Mouse (Mus musculus) spleen, postnatal 10 days (tissue): ENCODE measurements around the gene Cd79a.

Source experiments
- DNase-seq, 2 experiments: peaks; one replicate each; pipeline ENCODE4 v3.0.0; 2021 to 2022; ENCODE audit warnings: low spot score in 2 of 2

The Cd79a gene

GRCm38 (mm10) chr7:24897224-24897623 is at the start of gene Cd79a:
TSS of gene Cd79a (plus strand) at chr7:24897381.
- DNase-seq, result peak in 1 of 2 experiments; percentile 82

- no peak for DNase-seq
Measured at GRCm38 (mm10) chr7:24850162-24850561, 47.0 kb upstream of the Cd79a start.

GRCm38 (mm10) chr7:24850899-24851303 is 46.3 kb upstream of the Cd79a start:
- DNase-seq, result peak; percentile 31 to 41

- DNase-seq, result peak; percentile 19 to 50
Measured at GRCm38 (mm10) chr7:24851596-24852325, 45.4 kb upstream of the Cd79a start.

GRCm38 (mm10) chr7:24852557-24853232 is 44.5 kb upstream of the Cd79a start:
- peak; percentile 58 to 76 for DNase-seq

GRCm38 (mm10) chr7:24853233-24853563 is 44.0 kb upstream of the Cd79a start:
- DNase-seq, result no peak

GRCm38 (mm10) chr7:24853695-24854094 is 43.5 kb upstream of the Cd79a start:
- DNase-seq, result peak; percentile 22 to 43

- DNase-seq, result no peak
Measured at GRCm38 (mm10) chr7:24856460-24857120, 40.6 kb upstream of the Cd79a start.

GRCm38 (mm10) chr7:24859234-24859633 is 37.9 kb upstream of the Cd79a start:
- peak; percentile 45 to 73 for DNase-seq

GRCm38 (mm10) chr7:24861913-24862312 is 35.3 kb upstream of the Cd79a start, which contains the start of gene Gm9844:
TSS of gene Gm9844 (plus strand) at chr7:24862213.
- DNase-seq, result no peak

GRCm38 (mm10) chr7:24862853-24863252 is 34.3 kb upstream of the Cd79a start:
- no peak for DNase-seq

GRCm38 (mm10) chr7:24864156-24864555 is 33.0 kb upstream of the Cd79a start:
- DNase-seq, result no peak

GRCm38 (mm10) chr7:24869080-24869479 is 28.1 kb upstream of the Cd79a start:
- no peak for DNase-seq

GRCm38 (mm10) chr7:24869532-24870165 is 27.5 kb upstream of the Cd79a start, which contains the start of the genes Lypd4 and Dmrtc2:
TSS of gene Lypd4 (minus strand) at chr7:24869941.
TSS of gene Dmrtc2 (plus strand) at chr7:24870057.
- DNase-seq, result no peak

- no peak for DNase-seq
Measured at GRCm38 (mm10) chr7:24877588-24877987, 19.6 kb upstream of the Cd79a start.

- DNase-seq, result no peak
Measured at GRCm38 (mm10) chr7:24879620-24880019, 17.6 kb upstream of the Cd79a start.

GRCm38 (mm10) chr7:24882416-24883199 is 14.6 kb upstream of the Cd79a start:
- DNase-seq, result no peak

GRCm38 (mm10) chr7:24883896-24884692 is 13.1 kb upstream of the Cd79a start, which contains the start of gene Rps19:
TSS of gene Rps19 (plus strand) at chr7:24884371.
- peak; percentile 98 to 99 for DNase-seq

- DNase-seq, result no peak
Measured at GRCm38 (mm10) chr7:24884693-24885291, 12.4 kb upstream of the Cd79a start.
